Mouse (Mus musculus) CH12.LX (cell line): ENCODE measurements around the gene Zbtb22. TPM values are rescaled to one million over a fixed set of nuclear protein-coding genes. Genes with fewer than 3 reads are reported as not detected.
"Not testable (repeated sequence)": the region's sequence is repeated elsewhere in the genome, so short reads cannot be mapped to it uniquely, and the experiment has no call there.

Experiments used
- DNase-seq: peaks from one replicate; pipeline ENCODE4 v3.0.0-alpha.2; 2013; ENCODE audit errors: extremely low read depth
- H3K27ac ChIP-seq: 2 replicates; pipeline ENCODE4 v1.5.1; 2012; ENCODE audit warnings: low read depth, mild to moderate bottlenecking, control low read depth, moderate library complexity; ENCODE audit not compliant: insufficient read depth
- H3K27me3 ChIP-seq: replicated peaks from 2 replicates; pipeline ENCODE3; 2012; ENCODE audit warnings: inconsistent platforms
- H3K36me3 ChIP-seq, 2 experiments: replicated peaks in 1 of 2; 2 replicates each; pipeline versions ENCODE3 to v1.6.1; 2012; ENCODE audit warnings: inconsistent platforms in 1 of 2, low read length in 1 of 2, mild to moderate bottlenecking in 1 of 2, mixed read lengths in 1 of 2, moderate library complexity in 1 of 2; ENCODE audit not compliant: control insufficient read depth in 1 of 2, insufficient read depth in 1 of 2
- H3K4me1 ChIP-seq, 2 experiments: 2 replicates each; pipeline ENCODE4 v1.6.1; 2012; ENCODE audit warnings: inconsistent platforms in 1 of 2, moderate library complexity in 1 of 2; ENCODE audit not compliant: insufficient read depth in 2 of 2, control insufficient read depth in 1 of 2
- H3K4me2 ChIP-seq: 2 replicates; pipeline ENCODE4 v1.6.1; 2012; ENCODE audit warnings: low read depth, mild to moderate bottlenecking, control low read depth; ENCODE audit not compliant: poor library complexity, insufficient read depth, severe bottlenecking
- H3K4me3 ChIP-seq, 3 experiments: fragments of 150-350 bp in 1 of 3; sonication (generic) in 1 of 3; replicated peaks in 1 of 3; 2 replicates each; pipeline versions ENCODE3 to v1.5.1; 2011 to 2012; ENCODE audit warnings: low read depth in 2 of 3, low read length in 2 of 3, mild to moderate bottlenecking in 2 of 3, moderate library complexity in 2 of 3, control low read depth in 1 of 3, improper control_type of control experiment in 1 of 3, inconsistent platforms in 1 of 3, mixed read lengths in 1 of 3; ENCODE audit not compliant: poor library complexity in 1 of 3
- H3K79me2 ChIP-seq: replicated peaks from 2 replicates; pipeline ENCODE4 v1.6.1; 2012; ENCODE audit warnings: mild to moderate bottlenecking, moderate library complexity; ENCODE audit not compliant: control insufficient read depth, poor library complexity, insufficient read depth, severe bottlenecking; ENCODE audit errors: extremely low read depth
- H3K9ac ChIP-seq: 2 replicates; pipeline ENCODE4 v1.6.1; 2012; ENCODE audit warnings: low read depth, mild to moderate bottlenecking, control low read depth, moderate library complexity; ENCODE audit not compliant: insufficient read depth
- H3K9me3 ChIP-seq: replicated peaks from 2 replicates; pipeline ENCODE3; 2012; ENCODE audit warnings: low read length, inconsistent platforms, mixed read lengths
- CHD2 ChIP-seq: IDR thresholded peaks from 2 replicates; pipeline ENCODE4 v1.6.1; 2011; ENCODE audit warnings: low read length, improper control_type of control experiment
- E2F4 ChIP-seq: IDR thresholded peaks from 2 replicates; pipeline ENCODE4 v1.6.1; 2011; ENCODE audit warnings: low read depth, low read length, improper control_type of control experiment; ENCODE audit not compliant: insufficient replicate concordance
- ELF1 ChIP-seq: IDR thresholded peaks from 2 replicates; pipeline ENCODE4 v1.6.1; 2014; ENCODE audit warnings: low read depth, mild to moderate bottlenecking, inconsistent platforms, low read length, improper control_type of control experiment
- EP300 ChIP-seq: IDR thresholded peaks from 2 replicates; pipeline ENCODE4 v1.6.1; 2011; ENCODE audit warnings: low read length, improper control_type of control experiment
- ETS1 ChIP-seq: conservative IDR thresholded peaks from 2 replicates; pipeline ENCODE4 v1.6.1; 2012; ENCODE audit warnings: low read depth, mild to moderate bottlenecking, inconsistent platforms, low read length, improper control_type of control experiment, moderate library complexity
- HCFC1 ChIP-seq: IDR thresholded peaks from 2 replicates; pipeline ENCODE4 v1.6.1; 2012; ENCODE audit warnings: low read depth, mild to moderate bottlenecking, inconsistent platforms, low read length, improper control_type of control experiment
- IRF4 ChIP-seq: IDR thresholded peaks from 2 replicates; pipeline ENCODE4 v1.6.1; 2014; ENCODE audit warnings: low read depth, mild to moderate bottlenecking, inconsistent platforms, low read length, improper control_type of control experiment
- JUN ChIP-seq: IDR thresholded peaks from 2 replicates; pipeline ENCODE4 v1.6.1; 2011; ENCODE audit warnings: low read depth, mild to moderate bottlenecking, low read length, improper control_type of control experiment, moderate library complexity; ENCODE audit not compliant: insufficient read depth
- JUND ChIP-seq: conservative IDR thresholded peaks from 2 replicates; pipeline ENCODE4 v1.6.1; 2011; ENCODE audit warnings: low read depth, low read length, improper control_type of control experiment
- KAT2A ChIP-seq: IDR thresholded peaks from 2 replicates; pipeline ENCODE4 v1.6.1; 2012; ENCODE audit warnings: low read length, improper control_type of control experiment, inconsistent platforms; ENCODE audit not compliant: insufficient replicate concordance
- MAZ ChIP-seq: IDR thresholded peaks from 2 replicates; pipeline ENCODE4 v1.6.1; 2012; ENCODE audit warnings: low read depth, mild to moderate bottlenecking, inconsistent platforms, low read length, improper control_type of control experiment, moderate library complexity
- MEF2A ChIP-seq: IDR thresholded peaks from 2 replicates; pipeline ENCODE4 v1.6.1; 2014; ENCODE audit warnings: low read depth, mild to moderate bottlenecking, inconsistent platforms, low read length, improper control_type of control experiment, borderline replicate concordance
- MYC ChIP-seq: IDR thresholded peaks from 2 replicates; pipeline ENCODE4 v1.6.1; 2011; ENCODE audit warnings: low read depth, mild to moderate bottlenecking, improper control_type of control experiment, low read length
- NELFE ChIP-seq: IDR thresholded peaks from 2 replicates; pipeline ENCODE4 v1.6.1; 2011; ENCODE audit warnings: low read depth, low read length, improper control_type of control experiment
- PAX5 ChIP-seq: IDR thresholded peaks from 2 replicates; pipeline ENCODE4 v1.6.1; 2012; ENCODE audit warnings: low read length, inconsistent platforms, mixed read lengths
- POLR2A ChIP-seq: IDR thresholded peaks from 2 replicates; pipeline ENCODE4 v1.6.1; 2011; ENCODE audit warnings: low read depth, mild to moderate bottlenecking, improper control_type of control experiment, low read length
- RAD21 ChIP-seq: IDR thresholded peaks from 2 replicates; pipeline ENCODE4 v1.6.1; 2011; ENCODE audit warnings: low read depth, mild to moderate bottlenecking, low read length, improper control_type of control experiment, moderate library complexity
- SIN3A ChIP-seq: IDR thresholded peaks from 2 replicates; pipeline ENCODE4 v1.6.1; 2012; ENCODE audit warnings: low read length, improper control_type of control experiment, inconsistent platforms
- SMC3 ChIP-seq: IDR thresholded peaks from 2 replicates; pipeline ENCODE4 v1.6.1; 2011; ENCODE audit warnings: low read depth, low read length, improper control_type of control experiment
- TCF12 ChIP-seq: IDR thresholded peaks from 2 replicates; pipeline ENCODE4 v1.6.1; 2014; ENCODE audit warnings: low read depth, mild to moderate bottlenecking, inconsistent platforms, low read length, improper control_type of control experiment
- UBTF ChIP-seq: IDR thresholded peaks from 2 replicates; pipeline ENCODE4 v1.6.1; 2012; ENCODE audit warnings: low read depth, mild to moderate bottlenecking, inconsistent platforms, low read length, improper control_type of control experiment, moderate library complexity
- USF2 ChIP-seq: conservative IDR thresholded peaks from 2 replicates; pipeline ENCODE4 v1.6.1; 2011; ENCODE audit warnings: low read depth, low read length, improper control_type of control experiment
- ZNF384 ChIP-seq: IDR thresholded peaks from 2 replicates; pipeline ENCODE4 v1.6.1; 2012; ENCODE audit warnings: low read depth, low read length, improper control_type of control experiment, inconsistent platforms
- dilution Hi-C: fragments of 300-500 bp; cut with MboI; formaldehyde crosslinking; loops from 2 replicates; pipeline ENCODE4 v1.14.3; 2020; ENCODE audit warnings: low sequenced_read_pairs; ENCODE audit not compliant: extremely low pct_unique_long_range_greater_than_20kb, extremely low pct_ligation_motif_present
- in situ Hi-C: fragments of 300-500 bp; cut with MboI; formaldehyde crosslinking; loops from 3 replicates; pipeline ENCODE4 v1.14.3; 2019; ENCODE audit warnings: low sequenced_read_pairs, low pct_ligation_motif_present, low pct_unique_long_range_greater_than_20kb, mixed read lengths
- polyA plus RNA-seq: library from polyadenylated mRNA; unstranded; fragments of >175 nt; gene quantifications from 2 replicates; pipeline ENCODE4 v1.2.1, GENCODE M21; 2012; ENCODE audit warnings: low read depth; ENCODE audit not compliant: insufficient read length
- total RNA-seq, 2 experiments: library from RNA; depleted of rRNA; stranded (reverse); fragments of 300-350 nt in 1 of 2; fragments of >200 nt in 1 of 2; gene quantifications; 2 replicates each; pipeline ENCODE4 v1.2.3; 2012 to 2014

The Zbtb22 gene
- total and polyA plus RNA-seq, 3 experiments, result 11.7 to 23.5 (median 20.3) TPM

- in situ Hi-C loops, H3K4me2 ChIP-seq, H3K27me3 ChIP-seq, H3K9me3 ChIP-seq, DNase-seq, dilution Hi-C loops, H3K4me3 ChIP-seq, H3K27ac ChIP-seq: not testable (repeated sequence)
- Histone ChIP-seq H3K36me3 (peaks cover 9 to 14% of the 10 kb centered on the region in 2 experiments), H3K79me2 (peaks cover 27% of the 10 kb centered on the region), H3K9ac (peak overlapping the region; percentile 14; the same call in 1 of the 2 replicates), H3K4me1 (peaks cover 0 to 11% of the 10 kb centered on the region in 2 experiments; a peak in 1 of 4 replicates)
Measured at GRCm38 (mm10) chr17:33888230-33888629, 27.5 kb upstream of the Zbtb22 start.

- H3K27ac ChIP-seq, result peak overlapping the region; percentile 56; the same call in 1 of the 2 replicates
- in situ Hi-C loops, dilution Hi-C loops, H3K9me3 ChIP-seq, DNase-seq, H3K27me3 ChIP-seq: not testable (repeated sequence)
- H3K79me2 ChIP-seq, result peaks cover 27% of the 10 kb centered on the region
- H3K4me1 ChIP-seq, result peaks cover 0 to 11% of the 10 kb centered on the region in 2 experiments; a peak in 1 of 4 replicates
- peak overlapping the region; percentile 50 for H3K4me2 ChIP-seq
- peak overlapping the region; percentile 73 to 95 (median 73) for H3K4me3 ChIP-seq
- H3K36me3 ChIP-seq, result peaks cover 7 to 12% of the 10 kb centered on the region in 2 experiments
- peak overlapping the region; percentile 73 for H3K9ac ChIP-seq
Measured at GRCm38 (mm10) chr17:33889941-33890532, 25.7 kb upstream of the Zbtb22 start.

- peaks cover 27% of the 10 kb centered on the region for H3K79me2 ChIP-seq
- H3K36me3 ChIP-seq, result peaks cover 7 to 12% of the 10 kb centered on the region in 2 experiments
- H3K4me2 ChIP-seq, result peak within 1 kb of the TSS; percentile 81
- H3K9me3 ChIP-seq, result no peaks in the 10 kb centered on the region
- peak; percentile 99 for DNase-seq
- peaks cover 3% of the 10 kb centered on the region for H3K27me3 ChIP-seq
- H3K4me3 ChIP-seq, result peak within 1 kb of the TSS; percentile 73 to 95 (median 73)
- H3K4me1 ChIP-seq, result peaks cover 0 to 11% of the 10 kb centered on the region in 2 experiments; a peak in 1 of 4 replicates
- H3K27ac ChIP-seq, result peak within 1 kb of the TSS; percentile 56; the same call in 1 of the 2 replicates
- dilution Hi-C loops, result no loop called here
- in situ Hi-C loops, result no loop called here
- peak within 1 kb of the TSS; percentile 73 for H3K9ac ChIP-seq
- TF ChIP-seq E2F4 (peak; percentile 61; the same call in 1 of the 2 replicates), JUND (no peak), RAD21 (peak; percentile 21), UBTF (no peak), SIN3A (peak; percentile 92), TCF12 (peak; percentile 73), MEF2A (peak; percentile 80; the same call in 1 of the 2 replicates), MYC (peak; percentile 95), HCFC1 (peak; percentile 88), EP300 (0 out of 2 replicates have a peak, but pooled peaks have one; percentile 8), IRF4 (peak; percentile 70; the same call in 1 of the 2 replicates), ZNF384 (no peak; the same call in 1 of the 2 replicates), MAZ (no peak), ELF1 (peak; percentile 96), ETS1 (peak; percentile 14; the same call in 1 of the 2 replicates), CHD2 (peak; percentile 55), JUN (no peak), SMC3 (peak; percentile 49), PAX5 (no peak), NELFE (peak; percentile 52; the same call in 1 of the 2 replicates), POLR2A (peak; percentile 82), USF2 (no peak), KAT2A (peak; percentile 82; the same call in 1 of the 2 replicates)
Measured at GRCm38 (mm10) chr17:33890533-33891059, 25.1 kb upstream of the Zbtb22 start, which contains the start of gene Kifc1. Gene Kifc1, minus strand, starts transcription at chr17:33890661.
